Mouse (Mus musculus): ENCODE results near the gene Ubash3b. TPM values are rescaled to one million over a fixed set of nuclear protein-coding genes. Genes with fewer than 3 reads are reported as not detected.

Gene Ubash3b
- polyA plus RNA-seq, 1 experiment, result 19.1 TPM

- peak in 1 of 2 experiments; percentile 74 for DNase-seq (ENCODE audit: extremely low spot score in 1 of 2, low spot score in 1 of 2)
Measured at GRCm38 (mm10) chr9:41102613-41103012, 58.9 kb downstream of the Ubash3b start.

GRCm38 (mm10) chr9:41099897-41100296 is 61.6 kb downstream of the Ubash3b start:
- no peak for DNase-seq (ENCODE audit: extremely low spot score in 1 of 2, low spot score in 1 of 2)

- no peak for DNase-seq (ENCODE audit: extremely low spot score in 1 of 2, low spot score in 1 of 2)
Measured at GRCm38 (mm10) chr9:41099067-41099466, 62.4 kb downstream of the Ubash3b start.

GRCm38 (mm10) chr9:41098065-41098464 is 63.4 kb downstream of the Ubash3b start:
- no peak for DNase-seq (ENCODE audit: extremely low spot score in 1 of 2, low spot score in 1 of 2)

- no peak for DNase-seq (ENCODE audit: extremely low spot score in 1 of 2, low spot score in 1 of 2)
Measured at GRCm38 (mm10) chr9:41091993-41092392, 69.5 kb downstream of the Ubash3b start.

GRCm38 (mm10) chr9:41091187-41091586 is 70.3 kb downstream of the Ubash3b start:
- no peak for DNase-seq (ENCODE audit: extremely low spot score in 1 of 2, low spot score in 1 of 2)

GRCm38 (mm10) chr9:41087831-41088383 is 73.6 kb downstream of the Ubash3b start:
- DNase-seq (ENCODE audit: extremely low spot score in 1 of 2, low spot score in 1 of 2), result no peak

GRCm38 (mm10) chr9:41084191-41084901 is 77.2 kb downstream of the Ubash3b start:
- no peak for DNase-seq (ENCODE audit: extremely low spot score in 1 of 2, low spot score in 1 of 2)

GRCm38 (mm10) chr9:41083386-41084055 is 78.0 kb downstream of the Ubash3b start:
- no peak for DNase-seq (ENCODE audit: extremely low spot score in 1 of 2, low spot score in 1 of 2)

GRCm38 (mm10) chr9:41082891-41083290 is 78.6 kb downstream of the Ubash3b start:
- no peak for DNase-seq (ENCODE audit: extremely low spot score in 1 of 2, low spot score in 1 of 2)

- no peak for DNase-seq (ENCODE audit: extremely low spot score in 1 of 2, low spot score in 1 of 2)
Measured at GRCm38 (mm10) chr9:41080877-41081276, 80.6 kb downstream of the Ubash3b start.

GRCm38 (mm10) chr9:41079428-41080155 is 81.9 kb downstream of the Ubash3b start:
- no peak for DNase-seq (ENCODE audit: extremely low spot score in 1 of 2, low spot score in 1 of 2)

- DNase-seq (ENCODE audit: extremely low spot score in 1 of 2, low spot score in 1 of 2), result no peak
Measured at GRCm38 (mm10) chr9:41078198-41078597, 83.3 kb downstream of the Ubash3b start.

- no peak for DNase-seq (ENCODE audit: extremely low spot score in 1 of 2, low spot score in 1 of 2)
Measured at GRCm38 (mm10) chr9:41076150-41076549, 85.3 kb downstream of the Ubash3b start.

- DNase-seq (ENCODE audit: extremely low spot score in 1 of 2, low spot score in 1 of 2), result no peak
Measured at GRCm38 (mm10) chr9:41075528-41075927, 86.0 kb downstream of the Ubash3b start.

- no peak for DNase-seq (ENCODE audit: extremely low spot score in 1 of 2, low spot score in 1 of 2)
Measured at GRCm38 (mm10) chr9:41073196-41074009, 88.1 kb downstream of the Ubash3b start.

GRCm38 (mm10) chr9:41072786-41073185 is 88.7 kb downstream of the Ubash3b start:
- no peak for DNase-seq (ENCODE audit: extremely low spot score in 1 of 2, low spot score in 1 of 2)

- no peak for DNase-seq (ENCODE audit: extremely low spot score in 1 of 2, low spot score in 1 of 2)
Measured at GRCm38 (mm10) chr9:41071906-41072511, 89.5 kb downstream of the Ubash3b start.

GRCm38 (mm10) chr9:41070761-41071181 is 90.7 kb downstream of the Ubash3b start:
- DNase-seq (ENCODE audit: extremely low spot score in 1 of 2, low spot score in 1 of 2), result no peak

GRCm38 (mm10) chr9:41069509-41069908 is 92.0 kb downstream of the Ubash3b start:
- no peak for DNase-seq (ENCODE audit: extremely low spot score in 1 of 2, low spot score in 1 of 2)

Measured in frontal cortex, adult 2 months (tissue).